Mouse (Mus musculus) cerebellum, adult 2 months (tissue): ENCODE measurements around the gene Havcr1.

Source experiments
- CTCF ChIP-seq: fragments of 200-500 bp; IDR thresholded peaks from 2 replicates; pipeline ENCODE4 v1.5.1; 2011; ENCODE audit warnings: low read depth, mild to moderate bottlenecking, control low read depth, low read length, moderate library complexity, borderline replicate concordance; ENCODE audit not compliant: insufficient read depth
- POLR2A ChIP-seq: fragments of 200-500 bp; IDR thresholded peaks from 2 replicates; pipeline ENCODE4 v1.6.1; 2011; ENCODE audit warnings: low read length, control low read depth, borderline replicate concordance; ENCODE audit not compliant: insufficient read depth

DNA sequence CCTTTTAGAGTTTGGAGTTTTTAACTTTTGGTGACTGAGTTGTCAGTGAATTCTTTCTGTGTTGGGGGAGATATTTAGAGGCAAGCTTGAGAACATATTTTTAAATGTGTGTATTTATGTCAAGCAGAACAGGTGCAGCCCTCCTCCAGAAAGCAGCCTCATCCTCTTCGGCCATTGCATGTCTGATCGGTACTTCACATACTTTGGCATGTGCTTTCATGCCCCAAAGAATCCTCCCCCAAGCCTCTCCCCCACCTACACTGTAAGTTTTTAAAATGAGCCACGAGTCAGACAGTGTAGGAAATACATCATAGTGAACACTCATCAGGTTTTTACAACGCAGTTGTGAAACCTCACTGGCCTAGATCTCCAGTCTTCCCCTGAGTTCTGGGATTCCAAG is 6.0 kb downstream of the Havcr1 start:
- no peak for TF ChIP-seq CTCF
- no peak for TF ChIP-seq POLR2A
